Mouse (Mus musculus) CH12.LX (cell line): ENCODE measurements around the gene Akap7. TPM values are rescaled to one million over a fixed set of nuclear protein-coding genes. Genes with fewer than 3 reads are reported as not detected.

Experiments
- DNase-seq: peaks from one replicate; pipeline ENCODE4 v3.0.0-alpha.2; 2013; ENCODE audit errors: extremely low read depth
- H3K27ac ChIP-seq: 2 replicates; pipeline ENCODE4 v1.5.1; 2012; ENCODE audit warnings: low read depth, mild to moderate bottlenecking, control low read depth, moderate library complexity; ENCODE audit not compliant: insufficient read depth
- H3K27me3 ChIP-seq: replicated peaks from 2 replicates; pipeline ENCODE3; 2012; ENCODE audit warnings: inconsistent platforms
- H3K36me3 ChIP-seq, 2 experiments: replicated peaks in 1 of 2; 2 replicates each; pipeline versions ENCODE3 to v1.6.1; 2012; ENCODE audit warnings: inconsistent platforms in 1 of 2, low read length in 1 of 2, mild to moderate bottlenecking in 1 of 2, mixed read lengths in 1 of 2, moderate library complexity in 1 of 2; ENCODE audit not compliant: control insufficient read depth in 1 of 2, insufficient read depth in 1 of 2
- H3K4me1 ChIP-seq, 2 experiments: 2 replicates each; pipeline ENCODE4 v1.6.1; 2012; ENCODE audit warnings: inconsistent platforms in 1 of 2, moderate library complexity in 1 of 2; ENCODE audit not compliant: insufficient read depth in 2 of 2, control insufficient read depth in 1 of 2
- H3K4me2 ChIP-seq: 2 replicates; pipeline ENCODE4 v1.6.1; 2012; ENCODE audit warnings: low read depth, mild to moderate bottlenecking, control low read depth; ENCODE audit not compliant: poor library complexity, insufficient read depth, severe bottlenecking
- H3K4me3 ChIP-seq, 3 experiments: fragments of 150-350 bp in 1 of 3; sonication (generic) in 1 of 3; replicated peaks in 1 of 3; 2 replicates each; pipeline versions ENCODE3 to v1.5.1; 2011 to 2012; ENCODE audit warnings: low read depth in 2 of 3, low read length in 2 of 3, mild to moderate bottlenecking in 2 of 3, moderate library complexity in 2 of 3, control low read depth in 1 of 3, improper control_type of control experiment in 1 of 3, inconsistent platforms in 1 of 3, mixed read lengths in 1 of 3; ENCODE audit not compliant: poor library complexity in 1 of 3
- H3K79me2 ChIP-seq: replicated peaks from 2 replicates; pipeline ENCODE4 v1.6.1; 2012; ENCODE audit warnings: mild to moderate bottlenecking, moderate library complexity; ENCODE audit not compliant: control insufficient read depth, poor library complexity, insufficient read depth, severe bottlenecking; ENCODE audit errors: extremely low read depth
- H3K9ac ChIP-seq: 2 replicates; pipeline ENCODE4 v1.6.1; 2012; ENCODE audit warnings: low read depth, mild to moderate bottlenecking, control low read depth, moderate library complexity; ENCODE audit not compliant: insufficient read depth
- H3K9me3 ChIP-seq: replicated peaks from 2 replicates; pipeline ENCODE3; 2012; ENCODE audit warnings: low read length, inconsistent platforms, mixed read lengths
- BHLHE40 ChIP-seq: IDR thresholded peaks from 2 replicates; pipeline ENCODE4 v1.6.1; 2011; ENCODE audit warnings: mild to moderate bottlenecking, low read depth, low read length, improper control_type of control experiment
- CHD2 ChIP-seq: IDR thresholded peaks from 2 replicates; pipeline ENCODE4 v1.6.1; 2011; ENCODE audit warnings: low read length, improper control_type of control experiment
- CTCF ChIP-seq, 2 experiments: IDR thresholded peaks in 1 of 2; conservative IDR thresholded peaks in 1 of 2; 2 replicates each; pipeline ENCODE4 v1.5.1; 2011 to 2012; ENCODE audit warnings: low read depth in 2 of 2, low read length in 2 of 2, improper control_type of control experiment in 1 of 2, inconsistent platforms in 1 of 2, mild to moderate bottlenecking in 1 of 2, moderate library complexity in 1 of 2
- ETS1 ChIP-seq: conservative IDR thresholded peaks from 2 replicates; pipeline ENCODE4 v1.6.1; 2012; ENCODE audit warnings: low read depth, mild to moderate bottlenecking, inconsistent platforms, low read length, improper control_type of control experiment, moderate library complexity
- GABPA ChIP-seq: IDR thresholded peaks from 2 replicates; pipeline ENCODE4 v1.6.1; 2012; ENCODE audit warnings: low read depth, low read length, improper control_type of control experiment, inconsistent platforms; ENCODE audit not compliant: insufficient replicate concordance
- JUN ChIP-seq: IDR thresholded peaks from 2 replicates; pipeline ENCODE4 v1.6.1; 2011; ENCODE audit warnings: low read depth, mild to moderate bottlenecking, low read length, improper control_type of control experiment, moderate library complexity; ENCODE audit not compliant: insufficient read depth
- JUND ChIP-seq: conservative IDR thresholded peaks from 2 replicates; pipeline ENCODE4 v1.6.1; 2011; ENCODE audit warnings: low read depth, low read length, improper control_type of control experiment
- MEF2A ChIP-seq: IDR thresholded peaks from 2 replicates; pipeline ENCODE4 v1.6.1; 2014; ENCODE audit warnings: low read depth, mild to moderate bottlenecking, inconsistent platforms, low read length, improper control_type of control experiment, borderline replicate concordance
- NELFE ChIP-seq: IDR thresholded peaks from 2 replicates; pipeline ENCODE4 v1.6.1; 2011; ENCODE audit warnings: low read depth, low read length, improper control_type of control experiment
- POLR2A ChIP-seq: IDR thresholded peaks from 2 replicates; pipeline ENCODE4 v1.6.1; 2011; ENCODE audit warnings: low read depth, mild to moderate bottlenecking, improper control_type of control experiment, low read length
- POLR2AphosphoS2 ChIP-seq: IDR thresholded peaks from 2 replicates; pipeline ENCODE4 v1.6.1; 2011; ENCODE audit warnings: low read depth, low read length, improper control_type of control experiment
- RAD21 ChIP-seq: IDR thresholded peaks from 2 replicates; pipeline ENCODE4 v1.6.1; 2011; ENCODE audit warnings: low read depth, mild to moderate bottlenecking, low read length, improper control_type of control experiment, moderate library complexity
- SIN3A ChIP-seq: IDR thresholded peaks from 2 replicates; pipeline ENCODE4 v1.6.1; 2012; ENCODE audit warnings: low read length, improper control_type of control experiment, inconsistent platforms
- TBP ChIP-seq: conservative IDR thresholded peaks from 2 replicates; pipeline ENCODE4 v1.6.1; 2011; ENCODE audit warnings: low read depth, low read length, improper control_type of control experiment
- TCF12 ChIP-seq: IDR thresholded peaks from 2 replicates; pipeline ENCODE4 v1.6.1; 2014; ENCODE audit warnings: low read depth, mild to moderate bottlenecking, inconsistent platforms, low read length, improper control_type of control experiment
- UBTF ChIP-seq: IDR thresholded peaks from 2 replicates; pipeline ENCODE4 v1.6.1; 2012; ENCODE audit warnings: low read depth, mild to moderate bottlenecking, inconsistent platforms, low read length, improper control_type of control experiment, moderate library complexity
- USF1 ChIP-seq: IDR thresholded peaks from 2 replicates; pipeline ENCODE4 v1.6.1; 2014; ENCODE audit warnings: low read depth, mild to moderate bottlenecking, inconsistent platforms, low read length, improper control_type of control experiment
- ZC3H11A ChIP-seq: IDR thresholded peaks from 2 replicates; pipeline ENCODE4 v1.6.1; 2012; ENCODE audit warnings: low read depth, mild to moderate bottlenecking, inconsistent platforms, low read length, improper control_type of control experiment
- dilution Hi-C: fragments of 300-500 bp; cut with MboI; formaldehyde crosslinking; loops from 2 replicates; pipeline ENCODE4 v1.14.3; 2020; ENCODE audit warnings: low sequenced_read_pairs; ENCODE audit not compliant: extremely low pct_unique_long_range_greater_than_20kb, extremely low pct_ligation_motif_present
- in situ Hi-C: fragments of 300-500 bp; cut with MboI; formaldehyde crosslinking; loops from 3 replicates; pipeline ENCODE4 v1.14.3; 2019; ENCODE audit warnings: low sequenced_read_pairs, low pct_ligation_motif_present, low pct_unique_long_range_greater_than_20kb, mixed read lengths
- polyA plus RNA-seq: library from polyadenylated mRNA; unstranded; fragments of >175 nt; gene quantifications from 2 replicates; pipeline ENCODE4 v1.2.1, GENCODE M21; 2012; ENCODE audit warnings: low read depth; ENCODE audit not compliant: insufficient read length
- total RNA-seq, 2 experiments: library from RNA; depleted of rRNA; stranded (reverse); fragments of 300-350 nt in 1 of 2; fragments of >200 nt in 1 of 2; gene quantifications; 2 replicates each; pipeline ENCODE4 v1.2.3; 2012 to 2014

Gene Akap7
- total and polyA plus RNA-seq, 3 experiments = 6.2 to 12.1 (median 7.1) TPM

DNA sequence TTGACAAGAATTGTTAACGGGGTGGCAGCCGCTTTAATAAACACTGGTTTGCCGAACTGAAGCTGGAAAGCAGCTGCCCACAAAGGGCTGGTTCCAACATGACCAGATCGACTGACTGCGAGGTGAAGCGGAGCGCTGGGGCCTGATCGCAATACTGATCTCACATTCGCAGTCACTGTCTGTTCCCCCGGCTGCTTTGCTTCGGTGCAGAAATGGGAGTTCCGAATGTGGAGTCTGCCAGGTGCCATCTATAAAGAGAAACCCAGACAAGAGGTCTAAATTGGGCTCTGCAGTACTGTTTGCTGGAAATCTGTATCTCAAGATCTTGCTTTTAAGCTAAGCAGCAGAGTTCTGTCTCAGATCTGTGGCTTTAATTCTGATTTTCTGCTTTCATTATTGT lies 161.8 kb downstream of the Akap7 start:
- no peaks in the 10 kb centered on the region for H3K36me3 ChIP-seq
- in situ Hi-C loops = no loop called here
- dilution Hi-C loops = no loop called here
- H3K9me3 ChIP-seq = no peaks in the 10 kb centered on the region
- H3K27ac ChIP-seq = no peak overlapping the region
- H3K9ac ChIP-seq = no peak overlapping the region
- DNase-seq = no peak
- no peaks in the 10 kb centered on the region for H3K79me2 ChIP-seq
- no peak overlapping the region for H3K4me3 ChIP-seq
- TF ChIP-seq GABPA (no peak), UBTF (no peak), USF1 (no peak), SIN3A (no peak), JUN (no peak), TCF12 (no peak), ZC3H11A (no peak), NELFE (no peak), CTCF (conservative IDR thresholded peaks at IDR 0.05 in 1 of 2, IDR thresholded peaks at IDR 0.05 in 1 of 2; ENCODE audit: low read depth in 2 of 2, low read length in 2 of 2) (no peak), CHD2 (no peak), POLR2AphosphoS2 (no peak), POLR2A (no peak), TBP (no peak), MEF2A (no peak), ETS1 (no peak), RAD21 (no peak), BHLHE40 (no peak)
- H3K27me3 ChIP-seq = no peaks in the 10 kb centered on the region
- peaks cover 0 to 2% of the 10 kb centered on the region in 2 experiments; a peak in 1 of 4 replicates for H3K4me1 ChIP-seq
- peak overlapping the region; percentile 37 for H3K4me2 ChIP-seq

DNA sequence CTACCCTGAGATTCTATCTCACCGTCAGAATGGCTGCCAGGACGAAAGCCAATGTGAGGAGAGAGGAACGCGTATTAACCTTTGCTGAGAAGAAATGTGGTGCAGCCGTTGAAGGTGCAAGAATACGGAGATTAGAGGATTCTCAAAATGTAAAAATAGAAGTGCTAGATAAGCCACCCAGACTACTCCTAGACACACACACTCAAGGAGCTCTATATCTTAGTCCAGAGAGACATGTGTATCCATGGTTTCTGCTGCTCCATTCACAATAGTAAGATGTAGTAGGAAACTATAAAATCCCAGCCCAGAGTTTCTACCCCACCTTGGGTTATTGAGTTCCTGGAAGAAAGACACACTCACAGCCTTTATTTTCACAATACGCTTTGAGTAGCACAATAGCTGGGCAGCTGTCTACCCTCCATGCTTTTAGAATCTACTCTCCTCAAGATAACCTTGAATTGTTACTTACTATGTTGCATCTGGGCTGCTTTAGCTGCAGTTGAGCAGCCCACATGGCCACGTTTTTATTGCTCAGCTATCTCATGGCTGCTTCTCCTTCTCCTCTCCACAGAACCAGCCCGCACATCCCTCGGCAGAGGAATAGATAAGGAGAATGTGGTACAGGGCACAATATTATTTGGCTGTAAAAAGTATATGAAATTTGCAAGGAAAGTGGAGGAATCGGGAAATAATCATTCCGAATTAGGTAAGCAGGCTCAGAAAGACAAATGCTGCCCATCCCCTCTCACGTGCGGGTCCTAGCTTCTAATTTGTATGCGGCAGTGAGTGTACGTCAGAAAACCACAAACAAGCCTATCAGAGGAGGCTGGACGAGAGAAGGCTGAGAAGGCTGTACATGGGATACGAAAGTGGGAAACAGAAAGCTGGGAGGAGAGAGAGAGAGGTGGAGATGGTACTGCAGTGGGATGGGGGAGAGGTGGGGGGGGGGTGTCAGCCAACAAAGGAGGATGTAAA lies 162.6 kb downstream of the Akap7 start:
- Histone ChIP-seq H3K27me3 (no peaks in the 10 kb centered on the region), H3K79me2 (no peaks in the 10 kb centered on the region), H3K4me1 (no peaks in the 10 kb centered on the region), H3K4me2 (peak overlapping the region; percentile 37; the same call in 1 of the 2 replicates), H3K27ac (no peak overlapping the region), H3K36me3 (no peaks in the 10 kb centered on the region), H3K9ac (no peak overlapping the region), H3K9me3 (no peaks in the 10 kb centered on the region), H3K4me3 (no peak overlapping the region)
- DNase-seq = no peak
- in situ Hi-C loops = no loop called here
- dilution Hi-C loops = no loop called here
- TF ChIP-seq BHLHE40 (peak; percentile 73), JUND (no peak)
